Mouse (Mus musculus): ENCODE results near the gene Chmp5. TPM values are rescaled to one million over a fixed set of nuclear protein-coding genes. Genes with fewer than 3 reads are reported as not detected.

Chmp5 gene
- polyA plus RNA-seq, 1 experiment = not detected

GRCm38 (mm10) chr4:40983686-40984085, 35.5 kb downstream of the Chmp5 start:
- Histone ChIP-seq H3K4me1 (ENCODE audit: control insufficient read depth, insufficient read depth, low read length) (no peaks in the 10 kb centered on the region), H3K27ac (ENCODE audit: insufficient read depth, low read depth, low read length) (no peak overlapping the region), H3K4me3 (ENCODE audit: insufficient read depth, low read depth, low read length) (no peak overlapping the region)
- WGBS = 61% methylated on average over 1 of the region's 1 CpGs
- TF ChIP-seq CTCF (IDR thresholded peaks at IDR 0.05; ENCODE audit: insufficient read depth, low read depth, low read length) (no peak), POLR2A (IDR thresholded peaks at IDR 0.05; ENCODE audit: insufficient read depth, low read depth, low read length) (no peak)

GRCm38 (mm10) chr4:40989633-40990032, 41.4 kb downstream of the Chmp5 start:
- WGBS = 87% methylated on average over 6 of the region's 6 CpGs
- no peak for TF ChIP-seq POLR2A (IDR thresholded peaks at IDR 0.05; ENCODE audit: insufficient read depth, low read depth, low read length)
- TF ChIP-seq CTCF (IDR thresholded peaks at IDR 0.05; ENCODE audit: insufficient read depth, low read depth, low read length) = no peak
- no peaks in the 10 kb centered on the region for H3K4me1 ChIP-seq (ENCODE audit: control insufficient read depth, insufficient read depth, low read length)
- no peak overlapping the region for H3K27ac ChIP-seq (ENCODE audit: insufficient read depth, low read depth, low read length)
- no peak overlapping the region for H3K4me3 ChIP-seq (ENCODE audit: insufficient read depth, low read depth, low read length)

- WGBS = 88% methylated on average over 6 of the region's 6 CpGs
- Histone ChIP-seq H3K4me3 (ENCODE audit: insufficient read depth, low read depth, low read length) (no peak overlapping the region), H3K4me1 (ENCODE audit: control insufficient read depth, insufficient read depth, low read length) (no peaks in the 10 kb centered on the region), H3K27ac (ENCODE audit: insufficient read depth, low read depth, low read length) (no peak overlapping the region)
- TF ChIP-seq POLR2A (IDR thresholded peaks at IDR 0.05; ENCODE audit: insufficient read depth, low read depth, low read length) = no peak
- no peak for TF ChIP-seq CTCF (IDR thresholded peaks at IDR 0.05; ENCODE audit: insufficient read depth, low read depth, low read length)
Observed at GRCm38 (mm10) chr4:40996302-40996701, 48.1 kb downstream of the Chmp5 start.

- 89% methylated on average over 4 of the region's 4 CpGs for WGBS
- no peak overlapping the region for H3K4me3 ChIP-seq (ENCODE audit: insufficient read depth, low read depth, low read length)
- no peaks in the 10 kb centered on the region for H3K4me1 ChIP-seq (ENCODE audit: control insufficient read depth, insufficient read depth, low read length)
- no peak overlapping the region for H3K27ac ChIP-seq (ENCODE audit: insufficient read depth, low read depth, low read length)
- no peak for TF ChIP-seq POLR2A (IDR thresholded peaks at IDR 0.05; ENCODE audit: insufficient read depth, low read depth, low read length)
Observed at GRCm38 (mm10) chr4:40997916-40998315, 49.7 kb downstream of the Chmp5 start.

GRCm38 (mm10) chr4:41000271-41000670, 52.1 kb downstream of the Chmp5 start:
- no peak overlapping the region for H3K27ac ChIP-seq (ENCODE audit: insufficient read depth, low read depth, low read length)
- TF ChIP-seq POLR2A (IDR thresholded peaks at IDR 0.05; ENCODE audit: insufficient read depth, low read depth, low read length) (no peak), CTCF (IDR thresholded peaks at IDR 0.05; ENCODE audit: insufficient read depth, low read depth, low read length) (no peak)
- 87% methylated on average over 1 of the region's 1 CpGs for WGBS
- H3K4me3 ChIP-seq (ENCODE audit: insufficient read depth, low read depth, low read length) = no peak overlapping the region
- no peaks in the 10 kb centered on the region for H3K4me1 ChIP-seq (ENCODE audit: control insufficient read depth, insufficient read depth, low read length)

GRCm38 (mm10) chr4:41000842-41001639, 52.8 kb downstream of the Chmp5 start:
- 91% methylated on average over 9 of the region's 9 CpGs for WGBS
- TF ChIP-seq CTCF (IDR thresholded peaks at IDR 0.05; ENCODE audit: insufficient read depth, low read depth, low read length) = no peak
- no peak for TF ChIP-seq POLR2A (IDR thresholded peaks at IDR 0.05; ENCODE audit: insufficient read depth, low read depth, low read length)
- H3K4me1 ChIP-seq (ENCODE audit: control insufficient read depth, insufficient read depth, low read length) = no peaks in the 10 kb centered on the region
- H3K27ac ChIP-seq (ENCODE audit: insufficient read depth, low read depth, low read length) = no peak overlapping the region
- H3K4me3 ChIP-seq (ENCODE audit: insufficient read depth, low read depth, low read length) = no peak overlapping the region

- H3K4me3 ChIP-seq (ENCODE audit: insufficient read depth, low read depth, low read length) = no peak overlapping the region
- no peak for TF ChIP-seq CTCF (IDR thresholded peaks at IDR 0.05; ENCODE audit: insufficient read depth, low read depth, low read length)
- no peak for TF ChIP-seq POLR2A (IDR thresholded peaks at IDR 0.05; ENCODE audit: insufficient read depth, low read depth, low read length)
- 92% methylated on average over 3 of the region's 3 CpGs for WGBS
Observed at GRCm38 (mm10) chr4:41013351-41013750, 65.1 kb downstream of the Chmp5 start.

More at GRCm38 (mm10) chr4:41013351-41013750, 65.1 kb downstream of the Chmp5 start:
- Histone ChIP-seq H3K27ac (ENCODE audit: insufficient read depth, low read depth, low read length) (no peak overlapping the region), H3K4me1 (ENCODE audit: control insufficient read depth, insufficient read depth, low read length) (no peaks in the 10 kb centered on the region)

Other genes starting within 250 kb of the Chmp5 start
- gene Aptx, start 245.2 kb upstream of the Chmp5 start, polyA plus RNA-seq (2012; ENCODE audit: insufficient read depth, insufficient read length, low replicate concordance, missing spikeins) = not detected in 2 replicates
- 375 TPM in 1 of 2 replicates, not detected in the other for gene Dnaja1, start 226.3 kb upstream of the Chmp5 start, polyA plus RNA-seq (2012; ENCODE audit: insufficient read depth, insufficient read length, low replicate concordance, missing spikeins)
- not detected in 2 replicates for gene Smu1, start 190.5 kb upstream of the Chmp5 start, polyA plus RNA-seq (2012; ENCODE audit: insufficient read depth, insufficient read length, low replicate concordance, missing spikeins)
- gene B4galt1, start 94.4 kb upstream of the Chmp5 start, polyA plus RNA-seq (2012; ENCODE audit: insufficient read depth, insufficient read length, low replicate concordance, missing spikeins) = not detected in 2 replicates
- gene Spink4, start 28.4 kb upstream of the Chmp5 start, polyA plus RNA-seq (2012; ENCODE audit: insufficient read depth, insufficient read length, low replicate concordance, missing spikeins) = not detected in 2 replicates
- not detected in 2 replicates for gene Bag1, start 113 bp upstream of the Chmp5 start, polyA plus RNA-seq (2012; ENCODE audit: insufficient read depth, insufficient read length, low replicate concordance, missing spikeins)
- not detected in 2 replicates for gene Nfx1, start 22.5 kb downstream of the Chmp5 start, polyA plus RNA-seq (2012; ENCODE audit: insufficient read depth, insufficient read length, low replicate concordance, missing spikeins)
- gene Aqp7, start 99.7 kb downstream of the Chmp5 start, polyA plus RNA-seq (2012; ENCODE audit: insufficient read depth, insufficient read length, low replicate concordance, missing spikeins) = not detected in 2 replicates
- not detected in 2 replicates for gene Aqp3, start 149.8 kb downstream of the Chmp5 start, polyA plus RNA-seq (2012; ENCODE audit: insufficient read depth, insufficient read length, low replicate concordance, missing spikeins)
- gene Nol6, start 176.0 kb downstream of the Chmp5 start, polyA plus RNA-seq (2012; ENCODE audit: insufficient read depth, insufficient read length, low replicate concordance, missing spikeins) = not detected in 2 replicates
- gene Ube2r2, start 187.3 kb downstream of the Chmp5 start, polyA plus RNA-seq (2012; ENCODE audit: insufficient read depth, insufficient read length, low replicate concordance, missing spikeins) = not detected in 2 replicates

Measured in olfactory bulb, adult 2 months (tissue).